Mouse (Mus musculus) thymus, postnatal 10 days (tissue): Measurements from ENCODE around the gene Olfr1061.
"Not testable (repeated sequence)": the region's sequence is repeated elsewhere in the genome, so short reads cannot be mapped to it uniquely, and the experiment has no call there.

Experiments
- DNase-seq, 2 experiments: peaks; one replicate each; pipeline ENCODE4 v3.0.0; 2021; ENCODE audit warnings: low spot score in 2 of 2

Olfr1061 gene

GRCm38 (mm10) chr2:86413950-86414349 is at the start of gene Olfr1061:
Olfr1061 (minus strand) TSS chr2:86414050.
- DNase-seq = no peak

GRCm38 (mm10) chr2:86460434-86460833 is 46.6 kb upstream of the Olfr1061 start:
- DNase-seq = no peak

GRCm38 (mm10) chr2:86456169-86456568 is 42.3 kb upstream of the Olfr1061 start, which contains the start of gene Olfr1066:
Olfr1066 (minus strand) TSS chr2:86456269.
- DNase-seq = no peak

- not testable (repeated sequence) for DNase-seq
Observed at GRCm38 (mm10) chr2:86450491-86450890, 36.6 kb upstream of the Olfr1061 start, which contains the start of gene Olfr1065. Olfr1065 (minus strand) TSS chr2:86450591.

- DNase-seq = not testable (repeated sequence)
Observed at GRCm38 (mm10) chr2:86442101-86442500, 28.3 kb upstream of the Olfr1061 start.

- DNase-seq = not testable (repeated sequence)
Observed at GRCm38 (mm10) chr2:86428511-86428910, 14.7 kb upstream of the Olfr1061 start.

- not testable (repeated sequence) for DNase-seq
Observed at GRCm38 (mm10) chr2:86426649-86427048, 12.8 kb upstream of the Olfr1061 start, which contains the start of gene Olfr1062. Olfr1062 (minus strand) TSS chr2:86426749.

GRCm38 (mm10) chr2:86395114-86395513 is 18.7 kb downstream of the Olfr1061 start:
- no peak for DNase-seq

GRCm38 (mm10) chr2:86388461-86388860 is 25.4 kb downstream of the Olfr1061 start, which contains the start of gene Olfr1058:
Olfr1058 (minus strand) TSS chr2:86388561.
- DNase-seq = not testable (repeated sequence)

GRCm38 (mm10) chr2:86378293-86378692 is 35.6 kb downstream of the Olfr1061 start, which contains the start of gene Olfr1057:
Olfr1057 (minus strand) TSS chr2:86378393.
- DNase-seq = no peak

GRCm38 (mm10) chr2:86366342-86366741 is 47.5 kb downstream of the Olfr1061 start:
- DNase-seq = not testable (repeated sequence)
